Mouse (Mus musculus): ENCODE data around the gene Rnf26.
"Not testable (repeated sequence)": the region's sequence is repeated elsewhere in the genome, so short reads cannot be mapped to it uniquely, and the experiment has no call there.

Rnf26 gene

DNA sequence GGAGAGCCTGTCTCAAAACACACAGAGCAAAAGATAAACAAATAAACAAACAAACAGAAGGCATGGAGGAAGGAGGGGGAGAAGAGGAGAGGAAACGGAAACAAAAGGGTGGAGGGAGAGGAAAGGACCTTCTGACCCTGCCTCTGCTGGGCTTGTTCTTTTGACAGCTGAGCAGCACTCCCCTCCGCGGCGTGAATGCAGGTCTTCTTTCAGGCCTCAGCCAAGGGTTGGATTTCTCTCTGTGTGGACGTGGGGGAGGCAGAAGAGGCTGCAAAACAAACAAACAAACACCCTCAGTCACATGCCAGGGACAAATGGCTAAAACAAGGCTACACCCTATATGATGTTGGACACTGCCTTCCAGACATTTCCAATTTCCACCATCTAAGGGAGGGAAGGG lies 11.7 kb upstream of the Rnf26 start:
- no peak for DNase-seq (ENCODE audit: low spot score)

- no peak for DNase-seq (ENCODE audit: low spot score)
Measured at GRCm38 (mm10) chr9:44124317-44124716, 11.0 kb upstream of the Rnf26 start.

DNA sequence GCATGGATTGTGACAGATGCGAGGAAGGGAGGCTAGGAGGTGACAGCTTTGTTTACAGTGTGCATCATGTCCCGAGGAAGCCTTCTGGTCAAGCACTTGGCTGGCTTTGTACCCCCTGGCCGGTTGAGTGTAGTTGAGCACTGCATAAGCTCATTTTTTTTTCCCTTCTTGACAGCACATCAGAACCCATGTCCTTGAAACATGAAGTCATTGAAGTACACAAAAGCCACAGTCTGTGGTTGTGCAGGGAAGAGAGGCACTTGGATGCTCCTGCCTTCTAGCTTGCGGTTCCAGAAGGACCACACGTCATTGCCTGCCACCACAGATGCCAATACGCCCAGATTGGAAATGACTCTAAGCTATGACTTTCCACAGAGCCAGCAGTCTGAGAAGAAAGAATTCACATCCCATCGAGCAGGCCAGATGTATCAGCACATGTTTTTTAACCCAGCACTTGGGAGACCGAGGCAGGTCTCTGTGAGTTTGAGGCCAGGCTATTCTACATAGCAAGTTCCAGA lies 6.7 kb upstream of the Rnf26 start:
- DNase-seq (ENCODE audit: low spot score) = no peak

DNA sequence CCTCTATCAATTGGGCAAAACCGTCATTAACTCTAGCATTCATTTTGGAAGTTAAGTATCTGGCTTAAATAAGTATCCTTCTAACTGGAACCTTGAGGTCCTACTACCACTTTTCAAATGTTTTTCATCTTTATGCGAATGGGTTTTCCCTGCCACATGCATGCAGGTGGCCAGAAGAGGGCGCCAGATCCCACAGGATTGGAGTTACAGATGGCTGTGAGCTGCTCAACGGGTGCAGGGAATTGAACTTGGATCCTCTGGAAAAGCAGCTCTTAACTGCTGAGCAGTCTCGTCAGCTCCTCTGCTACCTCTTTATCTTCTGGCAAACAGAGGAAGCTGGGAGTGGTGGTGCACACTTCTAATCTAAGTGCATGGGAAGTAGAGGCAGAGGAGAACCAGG lies 5.7 kb upstream of the Rnf26 start:
- DNase-seq (ENCODE audit: low spot score) = no peak

- DNase-seq (ENCODE audit: low spot score) = no peak
Measured at GRCm38 (mm10) chr9:44116182-44116581, 2.9 kb upstream of the Rnf26 start.

DNA sequence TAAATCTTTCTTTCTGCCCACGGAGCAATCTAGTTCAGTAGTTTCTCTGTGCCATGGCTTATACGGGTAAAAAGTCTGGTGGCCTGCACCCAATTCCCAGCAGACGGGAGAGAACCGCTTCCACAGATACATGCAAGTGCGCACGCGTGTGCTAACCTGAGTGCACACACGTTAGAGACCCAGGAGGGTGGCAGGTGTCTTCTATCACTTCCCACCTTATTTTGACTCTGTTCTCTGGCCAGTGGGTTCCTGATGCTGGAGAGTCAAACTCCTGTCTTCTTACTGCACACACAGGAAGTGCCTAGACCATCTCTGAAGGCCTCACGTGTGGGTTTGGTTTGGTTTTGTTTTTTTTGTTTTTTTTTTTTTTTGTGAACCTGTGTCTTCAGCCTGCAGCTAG lies 2.3 kb upstream of the Rnf26 start:
- DNase-seq (ENCODE audit: low spot score) = no peak

DNA sequence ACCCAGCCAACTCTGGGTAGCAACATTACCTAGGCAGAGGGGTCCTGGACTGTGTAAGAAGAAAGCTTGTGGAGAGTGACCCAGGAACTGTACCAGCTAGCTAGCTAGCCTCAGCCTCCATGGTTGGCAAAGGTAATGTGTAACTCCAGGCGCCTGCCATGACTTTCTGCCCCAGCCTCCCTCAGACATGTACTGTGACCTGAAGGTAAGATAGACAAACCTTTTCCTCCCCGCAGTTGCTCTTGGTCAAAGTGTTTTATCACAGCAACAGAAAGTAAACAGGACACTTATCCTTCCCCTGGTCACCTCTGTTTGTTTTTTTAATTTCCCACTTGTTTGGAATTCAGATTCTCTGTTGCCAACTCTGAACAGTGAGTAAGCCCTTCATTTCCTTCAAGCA lies 1.1 kb upstream of the Rnf26 start:
- no peak for DNase-seq (ENCODE audit: low spot score)

GRCm38 (mm10) chr9:44111909-44112308 lies 1.4 kb downstream of the Rnf26 start:
- not testable (repeated sequence) for DNase-seq (ENCODE audit: low spot score)

DNA sequence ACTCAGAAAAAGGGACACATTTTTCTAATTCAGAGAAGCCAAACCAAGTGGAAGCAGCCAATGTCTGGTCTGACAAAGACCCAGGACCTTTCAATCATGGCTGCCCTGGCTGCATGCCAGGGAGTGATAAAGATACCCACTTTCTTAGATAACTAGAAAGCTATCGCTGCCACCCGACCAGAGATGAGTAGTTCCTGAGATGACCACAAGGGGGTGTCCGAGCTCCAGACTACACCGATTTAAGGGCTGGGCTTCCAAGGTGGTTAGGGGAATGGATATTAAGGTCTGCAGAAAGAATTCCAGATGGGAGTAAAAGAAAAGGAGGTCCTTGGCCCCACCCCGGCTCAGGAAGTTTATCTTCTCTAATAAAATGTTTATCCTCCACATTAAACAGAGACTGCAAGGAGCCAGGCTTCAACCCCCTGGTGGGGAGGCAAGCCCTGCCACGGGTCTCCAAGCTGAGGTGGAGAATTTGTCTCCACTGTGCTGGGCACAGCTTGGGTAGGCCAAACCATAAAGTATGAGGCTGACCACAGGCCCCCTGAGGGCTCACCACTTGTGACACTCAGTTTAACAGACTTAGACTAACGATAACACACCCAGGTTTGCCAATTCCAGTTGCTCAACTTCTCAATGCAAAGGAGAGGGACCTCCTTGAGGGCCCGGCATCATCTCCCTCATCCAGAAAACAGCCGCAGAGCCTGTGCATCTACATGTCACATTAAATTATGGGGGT lies 3.8 kb downstream of the Rnf26 start:
- DNase-seq (ENCODE audit: low spot score) = no peak

GRCm38 (mm10) chr9:44108269-44109055 lies 4.9 kb downstream of the Rnf26 start:
- DNase-seq (ENCODE audit: low spot score) = no peak

DNA sequence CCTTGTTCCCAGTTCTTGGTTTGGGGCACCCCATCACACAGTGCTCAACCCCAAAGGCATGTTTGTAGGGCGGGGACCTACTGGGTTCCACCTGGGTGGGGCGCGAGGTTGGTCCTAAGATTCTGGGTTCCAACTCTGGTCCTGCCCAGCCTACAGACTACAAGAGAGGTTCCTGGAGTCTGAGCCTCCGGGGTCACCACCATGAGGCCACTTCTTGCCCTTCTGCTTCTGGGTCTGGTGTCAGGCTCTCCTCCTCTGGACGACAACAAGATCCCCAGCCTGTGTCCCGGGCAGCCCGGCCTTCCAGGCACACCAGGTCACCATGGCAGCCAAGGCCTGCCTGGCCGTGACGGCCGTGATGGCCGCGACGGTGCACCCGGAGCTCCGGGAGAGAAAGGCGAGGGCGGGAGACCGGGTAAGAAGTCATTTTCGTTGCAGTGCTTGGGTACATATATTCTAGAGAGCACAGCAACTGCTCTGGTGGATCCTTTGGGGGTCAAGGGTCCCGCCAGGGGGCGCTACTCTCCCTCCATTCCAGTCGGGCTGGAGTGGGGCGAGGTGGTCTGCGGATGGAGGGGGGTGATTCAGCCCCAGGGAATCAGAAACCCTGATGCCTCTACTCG lies 5.6 kb downstream of the Rnf26 start:
- no peak for DNase-seq (ENCODE audit: low spot score)

DNA sequence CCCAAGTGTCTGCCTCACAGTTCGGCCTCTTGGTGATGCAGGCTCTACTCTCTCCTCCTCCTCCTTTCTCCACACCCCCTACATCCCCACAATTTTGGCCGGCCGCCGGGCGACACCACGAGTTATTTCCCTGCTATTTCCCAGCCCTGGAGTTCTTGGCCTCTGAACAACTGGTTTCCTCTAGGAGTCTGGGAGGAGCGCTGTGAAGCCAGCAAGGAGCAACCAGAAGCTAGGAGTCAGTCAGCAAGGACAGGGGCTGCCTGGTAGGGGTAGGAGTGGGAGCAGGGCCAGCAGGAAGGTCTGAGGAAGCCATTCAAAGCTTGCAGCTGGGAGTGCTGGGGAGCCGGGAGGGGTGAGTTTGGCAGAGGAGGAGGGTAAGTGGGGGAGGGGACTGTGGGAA lies 6.2 kb downstream of the Rnf26 start, which contains the start of gene C1qtnf5:
Gene C1qtnf5, plus strand, starts transcription at position 136 of the 400 bp plus-strand sequence.
- no peak for DNase-seq (ENCODE audit: low spot score)

DNA sequence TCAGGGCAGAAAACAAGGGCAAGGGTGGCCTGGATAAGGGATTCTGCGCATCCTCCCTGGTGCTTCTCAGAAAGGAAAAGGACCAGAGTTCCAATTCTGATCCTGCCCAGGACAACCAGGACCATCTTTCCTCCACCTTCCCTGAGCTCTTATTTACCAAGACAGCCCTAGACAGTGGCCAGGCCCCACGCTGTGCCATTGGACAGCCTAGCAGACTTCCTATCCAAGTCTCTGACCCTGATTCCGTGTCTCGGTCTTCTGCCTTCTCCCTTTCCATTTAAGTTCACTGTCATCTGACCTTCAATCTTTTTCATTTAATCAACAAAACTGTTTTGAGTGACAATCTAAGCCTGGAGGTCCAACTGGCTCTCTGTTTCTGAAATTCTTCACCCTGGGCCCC lies 6.7 kb downstream of the Rnf26 start:
- no peak for DNase-seq (ENCODE audit: low spot score)

- DNase-seq (ENCODE audit: low spot score) = no peak
Measured at GRCm38 (mm10) chr9:44106182-44106581, 7.1 kb downstream of the Rnf26 start.

DNA sequence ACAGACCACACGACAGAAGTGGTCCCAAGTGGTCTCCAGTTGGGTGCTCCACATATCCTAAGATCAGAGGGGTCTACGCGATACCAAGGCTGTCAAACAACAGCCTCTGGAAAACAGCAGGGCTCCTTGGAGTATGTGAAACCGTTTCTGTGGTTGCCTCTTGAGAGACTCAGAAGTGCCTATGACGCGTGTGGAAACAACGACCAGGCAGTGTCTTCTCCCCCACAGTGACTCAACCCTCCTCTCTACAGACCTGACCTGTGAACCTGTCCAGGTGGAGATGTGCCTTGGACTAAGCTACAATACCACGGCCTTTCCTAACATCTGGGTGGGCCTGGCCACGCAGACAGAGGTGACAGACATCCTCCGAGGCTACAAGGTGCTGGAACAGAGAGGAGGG lies 7.5 kb downstream of the Rnf26 start:
- no peak for DNase-seq (ENCODE audit: low spot score)

- no peak for DNase-seq (ENCODE audit: low spot score)
Measured at GRCm38 (mm10) chr9:44104881-44105280, 8.4 kb downstream of the Rnf26 start.

DNA sequence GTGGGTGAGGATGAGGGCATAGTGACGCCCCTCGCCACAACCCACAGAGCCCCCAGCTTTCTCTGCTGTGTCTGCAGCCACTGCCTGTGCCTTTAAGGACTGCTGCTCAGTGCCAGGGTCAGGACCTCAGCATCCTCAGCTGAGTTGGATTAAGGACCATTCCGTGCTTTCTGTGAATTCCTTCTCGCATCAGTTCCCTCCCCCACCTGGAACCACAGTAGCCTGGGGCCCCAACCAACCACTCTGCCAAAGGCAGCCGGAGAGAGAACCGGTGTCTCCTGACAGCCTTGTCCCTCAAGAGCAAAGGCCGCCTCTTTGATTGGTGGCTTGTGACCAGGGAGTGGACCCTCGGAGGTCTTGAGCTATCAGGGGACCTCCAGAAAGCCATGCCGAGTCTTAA lies 11.8 kb downstream of the Rnf26 start, which contains the start of gene Mfrp:
Gene Mfrp, plus strand, starts transcription at position 240 of the 400 bp plus-strand sequence.
- DNase-seq (ENCODE audit: low spot score) = no peak

- no peak for DNase-seq (ENCODE audit: low spot score)
Measured at GRCm38 (mm10) chr9:44096536-44096935, 16.8 kb downstream of the Rnf26 start.

- no peak for DNase-seq (ENCODE audit: low spot score)
Measured at GRCm38 (mm10) chr9:44095781-44096180, 17.5 kb downstream of the Rnf26 start.

- DNase-seq (ENCODE audit: low spot score) = no peak
Measured at GRCm38 (mm10) chr9:44094737-44095136, 18.6 kb downstream of the Rnf26 start.

GRCm38 (mm10) chr9:44093612-44094503 lies 19.5 kb downstream of the Rnf26 start:
- DNase-seq (ENCODE audit: low spot score) = no peak
